Mouse (Mus musculus): ENCODE results near the gene Smoc1.

Smoc1 gene

GRCm38 (mm10) chr12:81160425-81160824, 133.8 kb downstream of the Smoc1 start:
- Histone ChIP-seq H3K9me3 (ENCODE audit: low read length) (peaks cover 3% of the 10 kb centered on the region; the same call in 1 of the 2 replicates), H3K4me3 (replicated peaks; ENCODE audit: low read length) (no peak overlapping the region), H3K4me1 (replicated peaks; ENCODE audit: low read depth, low read length) (no peaks in the 10 kb centered on the region), H3K36me3 (ENCODE audit: insufficient read depth, low read length) (peaks cover 27% of the 10 kb centered on the region), H3K27me3 (ENCODE audit: insufficient read depth, low read length) (no peaks in the 10 kb centered on the region)
- TF ChIP-seq NANOG (IDR thresholded peaks at IDR 0.05; ENCODE audit: borderline replicate concordance, low read length) (no peak), CTCF (conservative IDR thresholded peaks at IDR 0.05; ENCODE audit: low read length) (no peak), POU5F1 (IDR thresholded peaks at IDR 0.05; ENCODE audit: borderline replicate concordance, low read length) (no peak)

- Histone ChIP-seq H3K4me3 (replicated peaks; ENCODE audit: low read length) (no peak overlapping the region), H3K4me1 (replicated peaks; ENCODE audit: low read depth, low read length) (0 out of 2 replicates have a peak, but pooled peaks cover under 1% of the 10 kb centered on the region), H3K36me3 (ENCODE audit: insufficient read depth, low read length) (peaks cover 23% of the 10 kb centered on the region), H3K27me3 (ENCODE audit: insufficient read depth, low read length) (no peaks in the 10 kb centered on the region), H3K9me3 (ENCODE audit: low read length) (no peaks in the 10 kb centered on the region)
- TF ChIP-seq POU5F1 (IDR thresholded peaks at IDR 0.05; ENCODE audit: borderline replicate concordance, low read length): no peak
- TF ChIP-seq CTCF (conservative IDR thresholded peaks at IDR 0.05; ENCODE audit: low read length): peak; percentile 74
Measured at GRCm38 (mm10) chr12:81160831-81161230, 134.2 kb downstream of the Smoc1 start.

- H3K36me3 ChIP-seq (ENCODE audit: insufficient read depth, low read length): peaks cover 21% of the 10 kb centered on the region
- 0 out of 2 replicates have a peak, but pooled peaks cover 5% of the 10 kb centered on the region for H3K4me1 ChIP-seq (replicated peaks; ENCODE audit: low read depth, low read length)
- no peak overlapping the region for H3K4me3 ChIP-seq (replicated peaks; ENCODE audit: low read length)
- H3K9me3 ChIP-seq (ENCODE audit: low read length): no peaks in the 10 kb centered on the region
- TF ChIP-seq NANOG (IDR thresholded peaks at IDR 0.05; ENCODE audit: borderline replicate concordance, low read length) (no peak), POU5F1 (IDR thresholded peaks at IDR 0.05; ENCODE audit: borderline replicate concordance, low read length) (no peak), CTCF (conservative IDR thresholded peaks at IDR 0.05; ENCODE audit: low read length) (no peak)
- no peaks in the 10 kb centered on the region for H3K27me3 ChIP-seq (ENCODE audit: insufficient read depth, low read length)
Measured at GRCm38 (mm10) chr12:81161282-81161681, 134.7 kb downstream of the Smoc1 start.

GRCm38 (mm10) chr12:81163131-81163530, 136.5 kb downstream of the Smoc1 start:
- Histone ChIP-seq H3K36me3 (ENCODE audit: insufficient read depth, low read length) (peaks cover 23% of the 10 kb centered on the region), H3K4me3 (replicated peaks; ENCODE audit: low read length) (no peak overlapping the region), H3K27me3 (ENCODE audit: insufficient read depth, low read length) (no peaks in the 10 kb centered on the region), H3K9me3 (ENCODE audit: low read length) (no peaks in the 10 kb centered on the region), H3K4me1 (replicated peaks; ENCODE audit: low read depth, low read length) (peaks cover 23% of the 10 kb centered on the region)
- TF ChIP-seq NANOG (IDR thresholded peaks at IDR 0.05; ENCODE audit: borderline replicate concordance, low read length) (no peak), CTCF (conservative IDR thresholded peaks at IDR 0.05; ENCODE audit: low read length) (no peak), POU5F1 (IDR thresholded peaks at IDR 0.05; ENCODE audit: borderline replicate concordance, low read length) (no peak)

GRCm38 (mm10) chr12:81163566-81163965, 137.0 kb downstream of the Smoc1 start:
- peaks cover 28% of the 10 kb centered on the region for H3K4me1 ChIP-seq (replicated peaks; ENCODE audit: low read depth, low read length)

GRCm38 (mm10) chr12:81166092-81166491, 139.5 kb downstream of the Smoc1 start:
- no peaks in the 10 kb centered on the region for H3K27me3 ChIP-seq (ENCODE audit: insufficient read depth, low read length)
- TF ChIP-seq CTCF (conservative IDR thresholded peaks at IDR 0.05; ENCODE audit: low read length) (no peak), POU5F1 (IDR thresholded peaks at IDR 0.05; ENCODE audit: borderline replicate concordance, low read length) (no peak), NANOG (IDR thresholded peaks at IDR 0.05; ENCODE audit: borderline replicate concordance, low read length) (no peak)
- H3K36me3 ChIP-seq (ENCODE audit: insufficient read depth, low read length): peaks cover 42% of the 10 kb centered on the region
- no peaks in the 10 kb centered on the region for H3K9me3 ChIP-seq (ENCODE audit: low read length)
- H3K4me1 ChIP-seq (replicated peaks; ENCODE audit: low read depth, low read length): peaks cover 28% of the 10 kb centered on the region
- no peak overlapping the region for H3K4me3 ChIP-seq (replicated peaks; ENCODE audit: low read length)

More at GRCm38 (mm10) chr12:81163566-81163965, 137.0 kb downstream of the Smoc1 start:
- TF ChIP-seq CTCF (conservative IDR thresholded peaks at IDR 0.05; ENCODE audit: low read length): no peak
- TF ChIP-seq NANOG (IDR thresholded peaks at IDR 0.05; ENCODE audit: borderline replicate concordance, low read length): no peak
- TF ChIP-seq POU5F1 (IDR thresholded peaks at IDR 0.05; ENCODE audit: borderline replicate concordance, low read length): no peak
- Histone ChIP-seq H3K4me3 (replicated peaks; ENCODE audit: low read length) (no peak overlapping the region), H3K27me3 (ENCODE audit: insufficient read depth, low read length) (no peaks in the 10 kb centered on the region), H3K9me3 (ENCODE audit: low read length) (no peaks in the 10 kb centered on the region), H3K36me3 (ENCODE audit: insufficient read depth, low read length) (peaks cover 26% of the 10 kb centered on the region)

- no peaks in the 10 kb centered on the region for H3K9me3 ChIP-seq (ENCODE audit: low read length)
- no peak overlapping the region for H3K4me3 ChIP-seq (replicated peaks; ENCODE audit: low read length)
- TF ChIP-seq POU5F1 (IDR thresholded peaks at IDR 0.05; ENCODE audit: borderline replicate concordance, low read length) (no peak), CTCF (conservative IDR thresholded peaks at IDR 0.05; ENCODE audit: low read length) (no peak), NANOG (IDR thresholded peaks at IDR 0.05; ENCODE audit: borderline replicate concordance, low read length) (no peak)
- H3K36me3 ChIP-seq (ENCODE audit: insufficient read depth, low read length): peaks cover 43% of the 10 kb centered on the region
- H3K4me1 ChIP-seq (replicated peaks; ENCODE audit: low read depth, low read length): peaks cover 28% of the 10 kb centered on the region
- no peaks in the 10 kb centered on the region for H3K27me3 ChIP-seq (ENCODE audit: insufficient read depth, low read length)
Measured at GRCm38 (mm10) chr12:81166615-81167014, 140.0 kb downstream of the Smoc1 start.

GRCm38 (mm10) chr12:81167142-81167541, 140.5 kb downstream of the Smoc1 start:
- H3K4me1 ChIP-seq (replicated peaks; ENCODE audit: low read depth, low read length): peaks cover 28% of the 10 kb centered on the region
- 0 out of 2 replicates have a peak overlapping the region, but pooled peaks have one; percentile 1 for H3K4me3 ChIP-seq (replicated peaks; ENCODE audit: low read length)
- TF ChIP-seq POU5F1 (IDR thresholded peaks at IDR 0.05; ENCODE audit: borderline replicate concordance, low read length) (no peak), CTCF (conservative IDR thresholded peaks at IDR 0.05; ENCODE audit: low read length) (no peak), NANOG (IDR thresholded peaks at IDR 0.05; ENCODE audit: borderline replicate concordance, low read length) (no peak)
- peaks cover 48% of the 10 kb centered on the region for H3K36me3 ChIP-seq (ENCODE audit: insufficient read depth, low read length)
- no peaks in the 10 kb centered on the region for H3K9me3 ChIP-seq (ENCODE audit: low read length)
- H3K27me3 ChIP-seq (ENCODE audit: insufficient read depth, low read length): no peaks in the 10 kb centered on the region

- peaks cover 28% of the 10 kb centered on the region for H3K4me1 ChIP-seq (replicated peaks; ENCODE audit: low read depth, low read length)
- TF ChIP-seq POU5F1 (IDR thresholded peaks at IDR 0.05; ENCODE audit: borderline replicate concordance, low read length) (no peak), CTCF (conservative IDR thresholded peaks at IDR 0.05; ENCODE audit: low read length) (no peak), NANOG (IDR thresholded peaks at IDR 0.05; ENCODE audit: borderline replicate concordance, low read length) (no peak)
Measured at GRCm38 (mm10) chr12:81168031-81168430, 141.4 kb downstream of the Smoc1 start.

More at GRCm38 (mm10) chr12:81168031-81168430, 141.4 kb downstream of the Smoc1 start:
- H3K36me3 ChIP-seq (ENCODE audit: insufficient read depth, low read length): peaks cover 55% of the 10 kb centered on the region
- H3K4me3 ChIP-seq (replicated peaks; ENCODE audit: low read length): no peak overlapping the region
- H3K27me3 ChIP-seq (ENCODE audit: insufficient read depth, low read length): no peaks in the 10 kb centered on the region
- H3K9me3 ChIP-seq (ENCODE audit: low read length): no peaks in the 10 kb centered on the region

Measured in E14TG2a.4 (cell line).